Mouse (Mus musculus) E14TG2a.4 (cell line): ENCODE data around the gene Ppie.

Source experiments
- CTCF ChIP-seq: conservative IDR thresholded peaks from 2 replicates; pipeline ENCODE4 v1.5.1; 2014; ENCODE audit warnings: low read length
- NANOG ChIP-seq: IDR thresholded peaks from 2 replicates; pipeline ENCODE4 v1.6.1; 2014; ENCODE audit warnings: borderline replicate concordance, low read length, mixed read lengths

DNA sequence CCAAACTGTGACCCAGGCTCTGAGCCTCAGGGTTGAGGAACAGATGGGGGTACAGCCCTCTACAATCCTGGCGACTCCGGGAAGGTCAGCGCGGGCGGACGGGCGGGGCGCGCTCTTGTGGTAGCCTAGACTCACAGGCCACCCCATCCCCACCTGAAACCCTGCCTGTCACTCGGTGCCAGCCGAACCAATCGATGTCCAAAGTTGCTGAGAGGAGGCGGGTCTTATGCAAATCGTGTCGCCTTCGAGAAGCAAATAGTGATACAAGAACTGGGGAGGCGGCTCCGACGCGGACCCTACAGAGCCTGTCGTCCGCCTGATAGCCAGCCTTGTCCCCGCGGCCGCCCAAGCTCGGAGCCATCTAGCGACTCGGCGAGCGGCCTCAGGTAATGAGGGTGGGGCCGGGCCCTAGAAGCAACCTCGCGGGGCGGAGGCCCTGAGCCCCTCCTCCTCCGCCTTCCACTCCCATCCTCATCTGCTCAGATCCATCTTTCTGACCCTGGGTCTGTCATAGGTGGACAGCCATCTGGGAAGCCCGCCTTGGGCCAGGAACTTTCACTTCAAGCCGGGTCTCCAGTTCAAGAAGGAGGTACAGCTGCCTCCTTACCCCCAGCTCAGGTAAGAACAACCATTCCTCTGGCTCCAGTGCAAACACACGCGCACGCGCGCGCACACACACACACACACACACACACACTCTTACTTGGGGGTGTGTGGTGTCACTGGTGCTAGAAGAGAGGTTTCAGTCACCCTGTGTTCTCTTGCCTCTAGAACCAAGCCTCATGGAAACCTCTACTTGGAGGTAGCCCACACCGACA, 43.7 kb upstream of the Ppie start:
- TF ChIP-seq CTCF (no peak), NANOG (no peak)
